Mouse (Mus musculus): ENCODE results near the gene Fkbp8.
"Not testable (repeated sequence)": the region's sequence is repeated elsewhere in the genome, so short reads cannot be mapped to it uniquely, and the experiment has no call there.

Fkbp8 gene

DNA sequence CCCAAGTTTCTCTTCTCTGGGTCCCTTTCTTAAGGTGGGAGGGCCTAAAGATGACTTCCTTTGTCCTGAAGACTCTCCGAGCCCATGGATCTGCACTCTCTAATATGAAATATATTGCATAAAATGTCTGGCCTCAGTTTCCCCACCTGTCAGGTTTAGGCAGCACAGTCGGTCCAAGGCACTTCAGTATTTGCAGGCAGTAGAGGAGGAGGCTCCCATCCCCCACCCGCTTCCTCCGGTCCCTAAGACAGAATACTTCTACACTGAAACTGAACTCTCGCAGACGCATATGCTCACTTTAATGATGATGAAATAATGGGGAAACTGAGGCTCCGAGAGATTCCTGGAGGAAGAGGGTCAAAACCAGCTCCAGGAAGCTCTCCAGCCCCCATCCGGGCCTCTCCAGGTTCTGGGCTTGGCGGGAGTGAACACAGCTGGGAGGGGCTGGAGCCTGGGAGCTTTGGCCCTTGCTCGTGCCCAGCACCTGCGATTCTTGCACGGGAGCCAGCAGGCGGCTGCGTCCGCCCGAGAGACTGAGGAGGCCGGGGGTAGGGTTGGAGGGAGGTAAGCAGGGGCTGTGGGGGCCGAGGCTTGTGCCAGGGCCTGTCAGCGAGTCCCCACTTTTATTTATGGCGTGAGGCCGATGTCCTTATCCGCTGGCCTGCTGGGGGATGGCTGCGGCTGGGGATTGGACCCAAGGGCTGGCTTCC lies 25.5 kb upstream of the Fkbp8 start:
- DNase-seq (ENCODE audit: low spot score in 2 of 2), result no peak

DNA sequence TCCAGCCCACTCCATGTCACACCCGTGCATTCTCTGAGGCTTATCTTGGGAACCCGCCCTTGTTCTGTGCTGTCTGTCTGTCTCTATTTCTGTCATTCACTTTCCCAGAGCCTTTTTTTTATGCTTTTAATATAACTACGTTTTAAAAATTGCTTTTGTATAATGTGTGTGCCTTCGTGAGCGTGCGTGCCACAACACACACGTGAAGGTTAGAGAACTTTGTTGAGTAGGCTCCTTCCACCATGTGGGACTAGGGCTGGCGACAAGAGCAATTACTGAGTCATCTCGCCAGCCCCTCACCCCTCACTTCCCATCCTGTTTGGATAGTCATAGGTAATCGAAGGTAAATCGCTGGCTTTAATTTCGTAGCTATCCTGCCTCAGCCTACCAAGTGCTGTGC lies 25.0 kb upstream of the Fkbp8 start:
- DNase-seq (ENCODE audit: low spot score in 2 of 2), result no peak

DNA sequence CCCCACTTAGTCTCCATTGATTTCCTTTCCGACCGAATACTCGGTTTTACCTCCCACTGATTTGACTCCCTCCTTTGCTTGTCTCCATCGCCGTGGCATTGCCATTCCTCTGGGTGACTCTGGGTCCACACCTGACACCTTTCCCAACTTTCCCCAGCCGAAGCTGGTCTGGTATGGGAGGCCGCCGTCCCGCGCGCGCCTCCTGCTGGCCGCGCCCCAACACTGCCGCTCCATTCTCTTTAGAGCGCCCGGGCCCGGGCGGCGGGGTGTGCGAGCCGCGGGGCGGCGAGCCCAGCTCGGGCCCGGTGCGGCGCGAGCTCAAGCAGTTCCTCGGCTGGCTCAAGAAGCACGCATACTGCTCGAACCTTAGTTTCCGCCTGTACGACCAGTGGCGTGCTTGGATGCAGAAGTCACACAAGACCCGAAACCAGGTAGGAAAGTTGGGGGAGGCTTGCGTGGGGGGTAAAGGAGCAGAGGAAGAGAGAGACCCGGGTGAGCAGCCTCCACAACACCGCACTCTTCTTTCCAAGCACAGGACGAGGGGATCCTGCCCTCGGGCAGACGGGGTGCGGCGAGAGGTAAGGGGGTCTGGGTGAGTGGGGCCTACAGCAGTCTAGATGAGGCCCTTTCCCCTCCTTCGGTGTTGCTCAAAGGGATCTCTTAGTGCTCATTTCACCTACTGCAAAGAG lies 24.3 kb upstream of the Fkbp8 start:
- peak; percentile 47 to 72 for DNase-seq (ENCODE audit: low spot score in 2 of 2)

DNA sequence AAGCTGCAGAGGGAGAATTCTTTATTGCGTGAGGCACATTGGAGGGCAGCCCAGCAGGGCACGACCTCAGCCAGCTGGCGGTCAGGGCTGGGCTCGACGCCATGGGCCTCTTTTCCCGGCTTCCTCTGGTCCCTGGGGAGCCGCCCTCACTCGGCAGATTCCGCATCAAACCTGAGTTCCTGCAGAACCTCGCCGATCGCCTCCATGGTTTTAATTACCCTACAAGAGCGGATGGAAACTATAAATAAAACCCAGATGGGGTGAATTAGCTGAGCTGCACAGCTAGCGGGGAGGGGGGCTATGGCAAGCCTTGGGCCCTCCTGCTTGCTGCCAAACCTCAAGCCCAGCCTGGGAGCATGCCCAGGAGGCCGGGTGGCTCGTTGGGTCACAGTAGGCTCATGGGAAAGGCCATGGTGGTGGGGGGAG lies 23.2 kb upstream of the Fkbp8 start:
- no peak for DNase-seq (ENCODE audit: low spot score in 2 of 2)

DNA sequence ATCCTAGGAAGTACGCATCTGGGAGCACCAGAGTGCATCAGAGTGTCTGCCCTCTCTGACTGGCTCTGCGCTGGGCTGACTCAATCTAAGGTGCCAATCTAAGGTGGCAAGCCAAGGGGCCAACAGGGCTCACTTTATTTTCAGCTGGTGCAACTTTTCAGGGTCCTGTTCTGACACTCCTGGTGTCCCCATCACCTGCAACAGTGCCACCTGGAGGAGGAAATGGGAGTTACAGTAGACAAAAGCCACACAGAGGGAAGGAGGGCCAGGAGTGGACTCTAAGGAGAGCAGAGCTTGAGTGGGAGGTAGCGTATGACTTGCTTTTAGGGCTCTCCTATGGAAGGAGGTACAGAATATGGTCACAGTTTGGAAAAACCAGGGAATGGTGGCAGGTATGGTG lies 22.7 kb upstream of the Fkbp8 start:
- peak; percentile 70 to 90 for DNase-seq (ENCODE audit: low spot score in 2 of 2)

DNA sequence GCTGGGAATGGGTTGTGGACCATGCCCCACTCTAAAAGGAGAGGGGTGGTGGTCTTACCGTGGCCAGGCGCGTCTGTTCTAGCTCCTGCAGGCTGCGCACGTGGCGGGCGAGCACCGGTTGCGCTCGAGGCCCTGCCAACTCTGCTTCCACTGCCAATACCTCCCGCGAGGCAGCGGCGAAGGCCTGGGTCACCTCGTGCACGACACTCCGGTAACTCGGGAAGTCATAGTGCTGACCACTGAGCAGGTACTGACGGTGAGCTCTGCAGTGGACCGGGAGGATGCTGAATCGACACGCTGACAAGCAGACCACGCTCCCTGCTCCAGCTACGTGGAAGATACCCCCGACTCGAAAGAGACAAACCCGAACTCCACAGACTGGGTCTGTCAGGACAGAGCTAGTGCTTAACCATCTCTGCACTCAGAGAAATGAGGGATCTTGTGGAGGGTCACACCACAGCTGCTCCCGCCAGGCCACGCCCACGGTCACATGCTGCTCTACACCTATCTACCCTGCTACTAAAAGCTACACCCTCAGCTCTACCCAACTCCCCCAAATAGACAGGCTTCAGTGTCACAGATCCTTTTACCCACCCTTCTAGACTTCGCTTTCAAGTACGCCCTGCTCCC lies 21.7 kb upstream of the Fkbp8 start:
- no peak for DNase-seq (ENCODE audit: low spot score in 2 of 2)

DNA sequence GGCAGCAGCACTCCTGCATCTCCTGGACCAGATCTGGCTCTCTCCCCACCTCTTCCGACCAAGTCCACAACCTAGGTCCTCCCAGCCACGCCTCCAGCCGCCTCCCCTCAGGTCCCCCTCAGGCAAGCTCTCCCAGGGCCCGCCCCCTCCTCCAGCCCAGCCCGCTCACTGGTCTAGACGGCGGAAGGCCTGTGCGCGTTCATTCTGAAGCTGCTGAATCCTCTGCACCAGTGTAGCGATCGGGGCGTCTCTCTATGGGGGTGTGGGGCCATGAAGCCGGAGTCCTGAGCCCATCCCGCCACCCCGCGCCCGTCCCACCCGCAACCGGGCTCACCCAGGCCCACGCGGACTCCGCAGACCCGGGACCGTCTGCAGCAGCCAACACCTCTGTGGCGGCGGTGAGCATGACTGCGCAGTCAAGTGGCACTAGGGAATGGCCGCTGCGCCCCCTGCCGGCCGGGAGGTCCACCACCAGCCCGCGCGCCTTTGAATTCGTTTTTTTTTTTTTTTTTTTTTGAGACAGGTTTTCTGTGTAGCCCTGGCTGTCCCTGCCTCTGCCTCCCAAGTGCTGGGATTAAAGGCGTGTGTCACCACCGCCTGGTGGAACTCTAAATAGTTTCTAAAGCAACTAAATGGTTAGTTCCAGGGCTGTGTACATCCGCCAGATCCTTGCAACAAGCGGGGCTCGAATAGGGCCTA lies 21.0 kb upstream of the Fkbp8 start, which contains the start of gene Rex1bd:
Gene Rex1bd (minus strand): TSS at position 425 of the 699 bp plus-strand sequence.
- DNase-seq (ENCODE audit: low spot score in 2 of 2), result peak; percentile 93 to 94

DNA sequence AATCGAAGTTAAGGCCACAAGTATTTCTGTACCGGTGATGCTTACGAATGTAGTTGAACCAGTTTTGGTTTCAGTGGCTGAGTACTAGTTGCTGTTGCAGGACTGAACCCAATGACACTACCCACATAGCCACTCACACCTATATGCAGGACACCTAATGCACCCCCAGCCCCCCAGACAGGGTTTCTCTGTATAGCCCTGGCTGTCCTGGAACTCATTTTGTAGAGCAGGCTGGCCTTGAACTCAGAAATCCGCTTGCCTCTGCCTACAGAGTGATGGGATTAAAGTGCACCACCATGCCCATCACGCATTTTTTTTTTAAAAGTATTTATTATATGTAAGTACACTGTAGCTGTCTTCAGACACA lies 20.5 kb upstream of the Fkbp8 start:
- DNase-seq (ENCODE audit: low spot score in 2 of 2), result no peak

DNA sequence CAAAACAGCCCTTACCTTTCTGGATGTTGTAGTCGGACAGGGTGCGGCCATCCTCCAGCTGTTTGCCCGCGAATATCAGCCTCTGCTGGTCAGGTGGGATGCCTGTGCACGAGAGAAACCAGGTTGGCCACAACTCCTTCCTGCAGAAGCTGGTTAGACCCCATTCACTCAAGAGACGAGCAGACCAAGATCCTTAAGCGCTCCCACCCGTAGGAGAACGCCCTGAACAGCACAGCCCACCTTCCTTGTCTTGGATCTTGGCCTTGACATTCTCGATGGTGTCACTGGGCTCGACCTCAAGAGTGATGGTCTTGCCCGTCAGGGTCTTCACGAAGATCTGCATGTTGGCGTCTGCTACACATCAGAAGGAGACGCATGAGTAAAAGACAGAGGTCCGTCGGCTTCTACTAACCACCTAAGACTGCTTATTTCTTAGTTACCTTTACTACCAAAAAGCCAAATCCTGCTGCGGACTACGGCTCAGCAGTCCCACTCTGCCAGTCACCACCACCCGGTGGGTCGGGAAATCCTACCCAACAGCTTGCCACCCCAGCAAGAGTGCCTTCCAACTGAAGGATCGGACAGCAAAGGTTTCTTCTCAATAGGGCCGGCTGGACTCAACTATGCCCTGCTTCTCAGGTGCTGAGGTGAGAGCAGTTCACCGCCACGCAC lies 18.1 kb upstream of the Fkbp8 start:
- no peak for DNase-seq (ENCODE audit: low spot score in 2 of 2)

DNA sequence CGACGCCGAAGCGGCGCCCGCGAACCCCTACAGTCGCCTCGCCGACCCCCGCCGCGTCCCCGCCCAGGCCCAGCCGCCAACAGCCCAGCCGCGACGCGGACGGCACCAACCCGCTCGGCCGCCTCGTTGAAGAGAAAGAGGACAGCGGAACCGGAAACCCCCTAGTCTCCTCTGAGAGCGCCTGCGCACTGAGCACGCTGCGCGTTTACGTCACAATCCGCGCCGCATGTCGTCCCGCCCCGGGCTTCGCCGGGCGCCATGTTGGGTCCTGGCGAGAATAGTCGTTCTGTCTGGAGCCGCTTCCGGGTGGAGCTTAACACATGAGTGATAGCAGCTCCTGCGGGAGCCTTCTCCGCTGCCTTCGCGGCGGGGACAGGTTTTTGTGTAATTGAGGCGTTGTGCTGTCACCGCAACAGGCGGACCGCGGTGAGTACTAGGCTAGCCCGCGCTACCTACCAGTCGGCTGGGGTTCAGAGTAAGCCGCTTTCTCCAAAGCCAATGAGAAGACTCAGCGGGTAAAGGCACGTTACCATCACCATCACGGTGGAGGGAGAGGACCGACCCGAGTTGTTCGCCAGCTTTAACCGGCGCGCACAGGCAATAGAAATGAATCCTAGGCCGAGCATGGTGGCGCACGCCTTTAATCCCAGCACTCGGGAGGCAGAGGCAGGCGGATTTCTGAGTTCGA lies 17.2 kb upstream of the Fkbp8 start, which contains the start of gene Uba52:
Gene Uba52 (minus strand): TSS at position 574 of the 688 bp plus-strand sequence.
- DNase-seq (ENCODE audit: low spot score in 2 of 2), result peak; percentile 96 to 97

DNA sequence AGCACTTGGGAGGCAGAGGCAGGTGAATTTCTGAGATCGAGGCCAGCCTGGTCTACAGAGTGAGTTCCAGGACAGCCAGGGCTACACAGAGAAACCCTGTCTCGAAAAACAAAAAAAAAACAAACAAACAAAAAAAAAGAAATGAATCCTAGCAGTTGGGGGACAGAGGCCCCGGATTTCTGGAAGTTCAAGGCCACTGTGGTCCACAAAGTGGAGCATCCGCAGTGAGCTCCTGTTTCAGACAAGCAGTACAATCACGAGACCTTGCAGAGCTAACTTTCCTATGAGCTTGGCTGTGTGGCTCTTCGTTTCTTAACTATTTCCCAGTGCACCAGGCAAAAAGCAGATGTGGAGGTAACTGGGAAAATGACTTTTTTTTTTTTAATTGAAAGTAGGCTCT lies 16.4 kb upstream of the Fkbp8 start:
- DNase-seq (ENCODE audit: low spot score in 2 of 2), result not testable (repeated sequence)

DNA sequence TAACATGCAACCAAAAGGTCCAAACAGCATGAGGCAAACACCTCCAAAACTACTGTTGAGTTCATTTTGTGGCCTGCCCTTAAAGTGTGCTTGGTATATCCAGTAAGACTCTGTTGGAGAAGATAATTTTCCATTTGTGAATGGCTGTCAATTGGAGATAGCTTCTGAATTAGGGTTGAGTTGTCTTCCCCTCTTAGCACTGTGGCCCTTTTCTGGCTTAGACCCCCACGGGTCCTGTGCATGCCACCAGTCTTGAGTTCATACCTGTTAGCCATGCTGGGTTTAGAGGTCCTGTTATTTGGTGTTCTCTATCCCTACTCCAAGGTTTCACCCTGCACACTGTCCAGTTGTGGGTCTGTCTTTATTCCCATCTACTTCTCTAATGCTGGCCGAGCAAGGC lies 15.8 kb upstream of the Fkbp8 start:
- no peak for DNase-seq (ENCODE audit: low spot score in 2 of 2)

DNA sequence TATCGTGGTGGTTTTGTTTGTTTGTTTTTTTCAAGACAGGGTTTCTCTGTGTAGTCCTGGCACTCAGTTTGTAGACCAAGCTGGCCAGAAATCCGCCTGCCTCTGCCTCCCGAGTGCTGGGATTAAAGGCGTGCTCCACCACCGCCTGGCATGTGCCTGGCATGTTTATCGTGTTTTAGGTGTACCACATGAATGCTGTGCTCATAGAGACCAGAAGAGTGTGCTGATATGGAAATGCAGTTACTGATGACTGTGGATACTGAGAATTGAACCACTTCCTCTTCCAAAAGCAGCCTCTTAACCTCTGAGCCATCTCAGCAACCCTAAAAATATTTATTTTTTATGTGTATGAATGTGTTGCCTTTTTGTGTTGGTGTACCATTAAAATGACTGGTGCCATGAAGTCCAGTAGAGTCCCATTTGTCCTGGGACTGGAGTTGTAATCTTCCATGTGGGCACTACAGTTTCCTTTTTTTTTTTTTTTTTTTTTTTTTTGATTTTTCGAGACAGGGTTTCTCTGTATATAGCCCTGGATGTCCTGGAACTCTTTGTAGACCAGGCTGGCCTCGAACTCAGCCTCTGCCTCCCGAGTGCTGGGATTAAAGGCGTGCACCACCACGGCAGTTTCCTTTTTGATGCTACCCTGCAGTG lies 15.1 kb upstream of the Fkbp8 start:
- no peak for DNase-seq (ENCODE audit: low spot score in 2 of 2)

DNA sequence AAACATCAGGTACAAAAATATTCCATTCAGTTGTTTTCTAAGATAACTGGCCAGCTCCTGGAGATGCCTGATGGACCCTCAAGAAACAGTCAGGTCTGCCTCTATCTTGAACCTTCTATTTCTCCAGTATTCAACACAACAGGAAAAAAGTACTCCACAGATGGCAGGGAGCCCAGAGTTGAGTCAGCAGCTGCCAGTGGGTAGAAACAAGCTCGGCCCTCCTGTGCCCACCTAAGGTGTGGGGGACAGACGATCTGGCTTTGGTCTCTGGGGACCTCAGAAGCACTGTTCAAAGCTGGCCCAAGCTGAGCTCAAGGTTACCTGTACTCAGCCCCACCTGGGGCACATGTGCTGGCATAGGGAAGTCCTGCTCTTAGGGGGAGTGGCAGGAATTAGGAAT lies 14.1 kb upstream of the Fkbp8 start:
- no peak for DNase-seq (ENCODE audit: low spot score in 2 of 2)

DNA sequence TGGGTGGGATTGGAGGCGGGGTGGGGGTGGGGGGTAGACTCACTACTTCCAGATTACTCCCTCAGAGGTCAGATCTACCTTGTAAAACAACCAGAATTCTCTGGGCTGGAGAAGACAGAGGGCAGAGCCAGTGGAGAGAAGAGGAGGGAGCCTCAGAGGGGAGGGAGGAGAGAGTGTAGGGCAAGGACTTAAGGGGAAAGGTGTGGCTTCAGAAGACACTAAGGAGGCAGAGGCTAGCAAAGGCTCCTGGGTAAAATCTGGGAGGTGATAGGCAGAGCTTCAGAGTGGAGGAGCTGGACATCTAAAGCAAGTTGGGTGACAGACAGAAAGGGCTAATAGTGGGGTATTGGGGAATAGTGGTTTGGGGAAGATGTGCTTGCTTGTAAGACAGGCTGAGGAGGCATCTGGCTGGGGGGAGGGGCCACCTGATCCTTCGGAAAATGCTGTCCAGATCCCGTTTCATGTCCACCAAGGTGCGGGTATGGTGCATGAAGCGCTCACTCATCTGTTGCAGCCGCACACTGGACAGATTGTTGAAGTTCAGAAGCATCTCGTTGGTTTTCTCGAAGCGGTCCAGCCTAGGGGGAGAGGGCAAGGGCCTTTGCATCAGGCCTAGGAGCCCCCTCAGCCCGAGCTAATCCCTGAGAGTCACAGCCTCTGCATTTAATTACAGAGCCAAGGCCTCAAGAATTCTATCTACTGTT lies 9.4 kb upstream of the Fkbp8 start:
- no peak for DNase-seq (ENCODE audit: low spot score in 2 of 2)

DNA sequence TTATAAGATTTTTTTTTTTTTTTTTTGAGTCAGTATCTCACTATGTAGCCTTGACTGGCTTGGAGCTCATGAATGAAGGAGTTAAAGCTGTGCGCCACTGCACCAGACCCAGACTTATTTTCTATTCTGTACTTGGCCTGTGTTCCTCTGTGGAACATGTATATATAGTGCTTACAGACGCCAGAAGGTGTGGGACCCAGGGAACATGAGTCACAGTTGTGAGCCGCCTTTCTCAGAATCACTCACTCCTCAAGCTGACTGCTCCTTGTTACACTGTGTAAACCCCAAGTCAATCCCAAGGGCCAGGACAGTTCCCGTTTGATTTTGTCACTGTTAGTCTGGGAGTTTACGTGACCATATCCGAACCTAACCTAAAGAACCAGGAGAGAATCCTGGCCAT lies 8.5 kb upstream of the Fkbp8 start:
- DNase-seq (ENCODE audit: low spot score in 2 of 2), result no peak

DNA sequence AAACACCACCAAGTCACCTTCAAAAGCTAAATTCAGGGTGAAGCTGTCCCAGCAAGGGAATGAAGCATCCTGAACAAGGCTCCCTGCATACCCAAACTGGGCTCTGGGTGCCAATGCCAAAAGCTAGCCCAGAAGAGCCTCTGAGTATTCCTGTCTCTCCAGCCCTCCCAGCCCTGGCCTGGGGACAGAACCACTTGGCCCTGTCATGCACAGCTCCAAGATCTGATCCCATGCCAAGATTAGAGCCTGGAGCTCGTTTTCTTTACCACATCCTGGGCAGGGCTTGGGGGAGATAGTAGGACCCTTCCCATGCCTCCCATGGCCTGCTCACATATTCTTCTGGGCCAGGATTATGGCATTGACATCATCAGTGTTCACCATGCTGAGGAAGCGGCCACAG lies 7.9 kb upstream of the Fkbp8 start:
- DNase-seq (ENCODE audit: low spot score in 2 of 2), result no peak

DNA sequence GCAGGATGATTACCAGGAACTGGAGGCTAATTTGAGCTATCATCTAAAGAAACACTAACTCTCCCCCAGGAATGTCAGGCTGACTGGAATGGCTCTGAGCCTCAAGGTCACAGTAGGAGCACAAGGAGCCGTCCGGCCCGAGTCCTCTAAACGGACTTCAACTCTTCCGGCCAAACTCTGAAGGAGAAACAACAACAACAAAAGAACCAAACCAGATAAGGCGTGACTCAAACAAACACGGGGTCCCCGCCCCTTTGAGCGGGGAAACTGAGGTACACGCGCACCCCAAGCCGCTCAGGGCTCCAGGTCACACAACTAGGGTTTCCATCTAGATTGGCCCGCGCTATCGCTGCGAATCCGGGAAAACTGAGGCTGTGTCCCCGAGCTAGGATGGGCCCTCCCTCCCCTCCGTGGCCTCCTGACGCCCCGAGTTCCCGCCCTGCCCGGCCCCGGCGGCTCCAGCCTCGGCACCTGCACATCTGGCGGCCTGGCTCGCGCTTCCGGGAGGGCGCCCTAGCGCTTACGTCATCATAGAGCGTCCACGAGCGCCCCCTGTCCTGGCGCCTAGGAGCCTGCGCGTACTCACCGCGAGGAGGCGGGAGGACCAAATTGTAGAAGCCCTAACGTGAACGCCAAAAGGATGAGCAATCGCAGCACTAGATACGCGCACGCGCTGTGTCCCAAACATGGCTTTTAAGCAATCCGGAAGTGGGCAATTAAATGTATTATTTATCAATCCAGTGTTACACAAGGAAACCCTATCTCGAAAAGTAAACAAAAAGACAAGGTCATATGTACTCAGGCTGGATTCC lies 4.7 kb upstream of the Fkbp8 start:
- peak; percentile 93 to 97 for DNase-seq (ENCODE audit: low spot score in 2 of 2)

DNA sequence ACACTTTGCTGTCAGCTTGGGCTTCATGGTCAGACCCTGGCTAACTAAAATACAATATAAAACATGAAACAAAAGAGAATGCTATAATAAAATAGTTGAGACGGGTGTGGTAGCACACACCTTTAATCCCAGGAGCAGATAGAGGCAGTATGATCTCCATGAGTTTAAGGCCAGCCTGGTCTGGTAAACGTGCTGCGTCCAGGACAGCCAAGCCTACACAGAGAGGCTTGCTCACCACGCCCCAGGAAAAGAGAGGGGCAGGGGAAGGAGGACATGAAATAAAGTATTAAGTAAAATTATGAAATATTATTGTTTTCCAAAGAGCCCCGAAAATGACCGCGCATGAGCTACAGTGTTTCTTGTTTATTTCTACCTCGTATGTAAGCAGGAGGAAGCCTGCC lies 413 bp upstream of the Fkbp8 start:
- no peak for DNase-seq (ENCODE audit: low spot score in 2 of 2)
